Mouse (Mus musculus) ES-Bruce4 (cell line): ENCODE data around the gene Tshz2.

ENCODE experiments used
- CTCF ChIP-seq: IDR thresholded peaks from one replicate; pipeline ENCODE4 v1.8.1; 2011; ENCODE audit warnings: low read depth, low read length
- EP300 ChIP-seq: IDR thresholded peaks from 2 replicates; pipeline ENCODE4 v1.6.1; 2011; ENCODE audit warnings: low read depth, low read length; ENCODE audit not compliant: insufficient read depth
- POLR2A ChIP-seq: IDR thresholded peaks from one replicate; pipeline ENCODE4 v1.8.1; 2011; ENCODE audit warnings: low read length; ENCODE audit not compliant: insufficient read depth

- TF ChIP-seq CTCF, result no peak
- TF ChIP-seq EP300, result no peak
- no peak for TF ChIP-seq POLR2A
Measured at GRCm38 (mm10) chr2:169685747-169686146, 52.9 kb downstream of the Tshz2 start.
